Mouse (Mus musculus) megakaryocyte, embryonic 14.5 days (primary cell): ENCODE measurements at regions not wholly inside any gene's neighbourhood (a gene's known extent, or its start where the extent isn't known, plus 50 kb on each side); places are given as distances from the start of the nearest gene placed in this dataset.

Experiments used
- FLI1 ChIP-seq: IDR thresholded peaks from 2 replicates; pipeline ENCODE4 v1.6.1; 2012; ENCODE audit warnings: low read length, inconsistent platforms, mixed read lengths
- GATA1 ChIP-seq: IDR thresholded peaks from 3 replicates; pipeline ENCODE4 v1.6.1; 2012; ENCODE audit warnings: mixed read lengths, low read length, inconsistent platforms, borderline replicate concordance

DNA sequence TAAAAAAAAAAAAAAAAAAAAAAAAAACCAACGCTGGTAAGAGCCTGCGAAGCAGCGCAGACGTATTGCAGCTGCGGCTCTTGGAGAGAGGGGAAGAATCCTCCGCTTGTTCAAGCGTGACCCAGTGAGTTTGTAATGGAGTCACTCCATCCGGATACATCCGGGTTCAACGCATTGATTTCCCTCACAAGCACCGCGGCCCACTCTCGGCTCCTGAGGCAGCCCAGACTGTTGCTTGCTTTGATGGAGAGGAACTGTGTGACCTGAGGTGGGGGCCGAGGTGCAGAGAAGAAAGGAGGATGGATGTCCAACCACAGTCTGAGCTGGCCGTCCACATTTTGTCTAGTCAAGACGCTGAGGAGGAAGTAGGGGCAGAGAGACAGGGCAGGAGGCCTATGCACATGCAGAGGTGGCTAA lies 68.0 kb upstream of the Arhgap5 start:
- no peak for TF ChIP-seq GATA1
- no peak for TF ChIP-seq FLI1
